Mouse (Mus musculus) hindbrain, embryonic 15.5 days (tissue): ENCODE measurements around the gene Dffb. TPM values are rescaled to one million over a fixed set of nuclear protein-coding genes. Genes with fewer than 3 reads are reported as not detected.

Experiments used
- ATAC-seq: fragments of 200-750 bp; cut with Nextera tagmentation; 2 replicates; pipeline ENCODE4 v1.8.0; 2017; ENCODE audit warnings: low read depth, moderate number of reproducible peaks, moderate TSS enrichment; ENCODE audit not compliant: low FRiP score
- H3K27ac ChIP-seq: fragments of 300-500 bp; sonication (generic); replicated peaks from 2 replicates; pipeline ENCODE4 v1.5.1; 2015; ENCODE audit warnings: mild to moderate bottlenecking, inconsistent platforms
- H3K27me3 ChIP-seq: fragments of 300-500 bp; sonication (generic); 2 replicates; pipeline ENCODE4 v1.6.1; 2015; ENCODE audit warnings: control low read depth, inconsistent platforms
- H3K36me3 ChIP-seq: fragments of 300-500 bp; sonication (generic); 2 replicates; pipeline ENCODE4 v1.6.1; 2015; ENCODE audit warnings: control low read depth, inconsistent platforms
- H3K4me1 ChIP-seq: fragments of 300-500 bp; sonication (generic); replicated peaks from 2 replicates; pipeline ENCODE4 v1.6.1; 2015; ENCODE audit warnings: control low read depth, inconsistent platforms
- H3K4me2 ChIP-seq: fragments of 300-500 bp; sonication (generic); 2 replicates; pipeline ENCODE4 v1.6.1; 2015; ENCODE audit warnings: moderate library complexity, mild to moderate bottlenecking, inconsistent platforms
- H3K4me3 ChIP-seq: fragments of 300-500 bp; sonication (generic); 2 replicates; pipeline ENCODE4 v1.5.1; 2015; ENCODE audit warnings: mild to moderate bottlenecking, inconsistent platforms
- H3K9ac ChIP-seq: fragments of 300-500 bp; sonication (generic); 2 replicates; pipeline ENCODE4 v1.6.1; 2015; ENCODE audit warnings: inconsistent platforms
- H3K9me3 ChIP-seq: fragments of 300-500 bp; sonication (generic); 2 replicates; pipeline ENCODE4 v1.6.1; 2016; ENCODE audit warnings: control low read depth, inconsistent platforms
- WGBS: fragments of 180-500 bp; shearing (Covaris S2); methylation state at CpG from one replicate; pipeline ENCODE4 v1.1.7; 2015; 5-methylcytosine and 5-hydroxymethylcytosine counted together
- polyA plus RNA-seq: library from polyadenylated mRNA; unstranded; fragments of >200 nt; fragmentation: Nextera tagmentation; extraction: Ambion mirVana; gene quantifications from 2 replicates; pipeline ENCODE4 v1.2.1, GENCODE M21; 2015

The Dffb gene
- polyA plus RNA-seq, 1 experiment from 2014 or later = 10.2 TPM

DNA sequence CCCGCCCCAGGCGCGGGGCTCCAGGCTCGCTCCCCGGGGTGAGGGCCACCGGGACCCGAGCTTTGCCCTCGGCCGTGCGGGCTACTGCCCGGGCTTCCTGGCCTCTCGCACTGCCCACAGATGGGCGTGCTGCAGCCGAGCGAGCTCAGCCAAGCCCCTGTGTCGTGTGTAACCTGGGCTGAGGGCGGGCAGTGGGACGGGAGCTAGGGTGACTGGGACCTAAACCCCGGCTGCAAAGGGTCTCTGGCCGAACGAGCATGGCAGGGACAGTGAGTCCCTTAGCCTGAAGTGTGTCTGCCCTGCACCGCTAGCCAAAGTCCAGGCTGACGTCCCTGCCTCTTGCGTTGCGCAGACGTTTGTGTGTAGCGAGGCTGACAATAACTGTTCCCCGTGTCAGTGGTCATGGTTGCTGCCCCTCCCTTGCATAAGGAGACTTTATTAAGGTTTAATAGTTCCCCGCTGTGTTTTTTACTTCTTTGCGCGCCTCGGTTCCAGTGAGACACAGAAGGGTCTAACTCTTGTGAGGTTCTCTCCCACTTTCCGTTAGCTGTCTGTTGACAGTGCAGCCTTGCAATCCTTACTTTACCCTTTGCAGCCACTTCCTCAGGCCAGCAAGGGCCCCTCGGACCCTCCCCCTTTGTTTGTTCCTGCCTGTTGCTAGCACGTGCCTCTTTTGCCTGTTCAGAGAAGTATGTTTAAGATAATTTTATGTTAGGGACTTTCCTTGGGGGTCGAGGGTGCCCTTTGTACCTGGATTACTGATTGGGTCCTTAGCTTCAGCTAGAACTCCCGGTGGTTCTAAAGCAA is 17.3 kb downstream of the Dffb start:
- Histone ChIP-seq H3K9ac (peak overlapping the region; percentile 89), H3K36me3 (peaks cover 29% of the 10 kb centered on the region), H3K4me1 (peaks cover 28% of the 10 kb centered on the region), H3K27ac (peak overlapping the region; percentile 89), H3K4me2 (peak overlapping the region; percentile 95), H3K4me3 (peak overlapping the region; percentile 88), H3K27me3 (no peaks in the 10 kb centered on the region), H3K9me3 (no peaks in the 10 kb centered on the region)
- peak; percentile 64 for ATAC-seq
- WGBS = under 1% methylated on average over 37 of the region's 37 CpGs

GRCm38 (mm10) chr4:153956569-153957405 is 18.1 kb downstream of the Dffb start, which contains the start of gene A430005L14Rik:
A430005L14Rik (plus strand) TSS chr4:153957237.
- 2% methylated on average over 66 of the region's 67 CpGs for WGBS
- ATAC-seq = peak; percentile 95
- H3K27me3 ChIP-seq = no peaks in the 10 kb centered on the region

DNA sequence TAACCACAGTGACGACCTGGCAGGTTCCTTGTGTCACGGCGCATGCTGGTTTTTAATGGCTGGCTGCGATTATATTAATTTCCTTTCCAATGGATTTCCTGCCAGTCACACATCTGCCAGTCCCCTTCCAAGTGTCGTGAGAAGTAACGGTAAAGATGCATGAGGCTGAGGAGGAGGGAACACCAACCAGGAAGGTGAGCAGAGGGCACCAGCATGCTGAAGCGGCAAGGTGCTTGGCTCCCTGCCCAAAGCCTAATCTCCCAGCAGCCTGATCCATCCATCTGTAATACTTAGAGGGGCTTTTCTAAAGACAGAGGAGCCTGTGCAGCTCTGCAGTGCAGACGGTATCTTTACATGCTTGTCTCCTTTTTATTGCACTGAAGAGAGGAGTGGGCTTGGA is 19.3 kb downstream of the Dffb start:
- Histone ChIP-seq H3K9me3 (no peaks in the 10 kb centered on the region), H3K27ac (peak overlapping the region; percentile 89; the same call in 1 of the 2 replicates)
- 56% methylated on average over 8 of the region's 8 CpGs for WGBS

More at GRCm38 (mm10) chr4:153956569-153957405, 18.1 kb downstream of the Dffb start, which contains the start of gene A430005L14Rik:
- Histone ChIP-seq H3K27ac (peak within 1 kb of the TSS; percentile 89), H3K36me3 (peaks cover 23% of the 10 kb centered on the region), H3K4me2 (peak within 1 kb of the TSS; percentile 95), H3K9me3 (no peaks in the 10 kb centered on the region), H3K9ac (peak within 1 kb of the TSS; percentile 89), H3K4me1 (peaks cover 29% of the 10 kb centered on the region), H3K4me3 (peak within 1 kb of the TSS; percentile 88)

DNA sequence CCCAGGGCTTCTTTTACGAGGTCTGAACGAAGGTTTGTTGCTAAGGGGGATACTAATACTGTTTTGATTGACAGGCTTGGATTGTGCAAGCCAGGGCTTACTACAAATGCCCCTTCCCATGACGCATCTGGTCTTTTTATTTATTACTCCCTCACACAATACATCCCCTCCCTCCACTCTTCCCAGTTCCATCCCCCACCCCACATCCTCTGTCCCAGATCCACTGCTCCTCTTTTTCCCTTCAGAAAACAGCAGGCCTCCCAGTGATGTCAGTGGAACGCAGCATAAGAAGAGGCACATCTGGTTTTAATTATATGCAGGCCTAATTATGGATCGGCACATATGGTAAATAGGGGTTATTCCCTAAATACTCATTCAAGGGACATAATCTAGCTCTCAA is 23.2 kb downstream of the Dffb start:
- Histone ChIP-seq H3K4me2 (no peak overlapping the region), H3K27me3 (peaks cover 2% of the 10 kb centered on the region; the same call in 1 of the 2 replicates), H3K4me1 (peaks cover 18% of the 10 kb centered on the region), H3K9me3 (no peaks in the 10 kb centered on the region), H3K36me3 (no peaks in the 10 kb centered on the region), H3K9ac (no peak overlapping the region), H3K27ac (no peak overlapping the region), H3K4me3 (no peak overlapping the region)
- no peak for ATAC-seq
- WGBS = 14% methylated on average over 5 of the region's 5 CpGs

More for the DNA sequence above, 19.3 kb downstream of the Dffb start:
- H3K4me3 ChIP-seq = no peak overlapping the region
- no peak overlapping the region for H3K9ac ChIP-seq
- no peak overlapping the region for H3K4me2 ChIP-seq
- peaks cover 34% of the 10 kb centered on the region for H3K4me1 ChIP-seq
- H3K36me3 ChIP-seq = peaks cover 13% of the 10 kb centered on the region
- no peaks in the 10 kb centered on the region for H3K27me3 ChIP-seq
- no peak for ATAC-seq

DNA sequence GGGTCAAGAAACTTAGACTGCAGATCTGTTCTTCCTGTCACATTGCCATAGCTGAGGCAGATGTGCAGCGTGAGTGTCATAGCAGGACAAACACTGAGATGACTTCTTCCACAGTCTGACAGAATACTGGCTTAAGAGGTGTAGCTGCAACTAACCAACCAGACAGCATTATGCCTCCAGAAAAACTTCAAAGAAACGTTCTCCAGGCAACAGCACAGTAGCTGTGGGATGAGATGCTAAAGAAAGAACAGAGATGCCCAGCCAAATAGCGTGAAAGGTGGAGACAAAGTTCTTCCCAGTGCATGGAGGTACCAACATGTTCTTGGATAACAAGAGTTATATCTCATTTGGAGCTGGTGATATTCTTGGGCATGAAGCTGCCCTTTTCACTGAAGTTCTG is 23.8 kb downstream of the Dffb start:
- no peak overlapping the region for H3K4me3 ChIP-seq
- H3K27me3 ChIP-seq = peaks cover 2% of the 10 kb centered on the region; the same call in 1 of the 2 replicates
- WGBS = 63% methylated on average over 3 of the region's 3 CpGs
- ATAC-seq = no peak
- peaks cover 13% of the 10 kb centered on the region for H3K4me1 ChIP-seq
- H3K36me3 ChIP-seq = no peaks in the 10 kb centered on the region
- H3K9me3 ChIP-seq = no peaks in the 10 kb centered on the region
- 0 out of 2 replicates have a peak overlapping the region, but pooled peaks have one; percentile 4 for H3K4me2 ChIP-seq
- no peak overlapping the region for H3K9ac ChIP-seq
- no peak overlapping the region for H3K27ac ChIP-seq

DNA sequence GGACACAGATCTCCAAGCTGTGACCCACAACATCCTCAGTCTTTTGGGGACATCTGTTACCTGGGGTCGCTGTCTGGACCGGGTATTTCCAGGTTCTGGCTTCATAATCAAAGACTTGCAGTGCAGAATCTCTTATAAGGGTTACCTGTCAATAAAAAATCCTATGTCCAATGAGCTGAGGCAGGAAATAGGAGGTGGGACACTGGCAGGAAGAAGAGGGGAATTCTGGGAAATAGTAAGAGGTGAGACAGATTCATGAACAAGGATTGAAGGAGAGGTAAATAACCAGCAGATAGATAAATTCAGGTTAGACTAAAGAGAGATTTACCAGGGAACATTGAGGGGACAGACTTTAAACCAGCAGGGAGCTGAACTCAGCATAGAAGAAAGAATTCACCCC is 24.6 kb downstream of the Dffb start:
- Histone ChIP-seq H3K9ac (no peak overlapping the region), H3K4me3 (no peak overlapping the region), H3K4me2 (0 out of 2 replicates have a peak overlapping the region, but pooled peaks have one; percentile 4), H3K4me1 (0 out of 2 replicates have a peak, but pooled peaks cover 7% of the 10 kb centered on the region), H3K27me3 (peaks cover 2% of the 10 kb centered on the region; the same call in 1 of the 2 replicates), H3K27ac (no peak overlapping the region), H3K9me3 (no peaks in the 10 kb centered on the region), H3K36me3 (no peaks in the 10 kb centered on the region)
- ATAC-seq = no peak
- 86% methylated on average over 2 of the region's 2 CpGs for WGBS

- no peaks in the 10 kb centered on the region for H3K36me3 ChIP-seq
- peaks cover 2% of the 10 kb centered on the region; the same call in 1 of the 2 replicates for H3K27me3 ChIP-seq
- no peak overlapping the region for H3K4me2 ChIP-seq
- no peak overlapping the region for H3K4me3 ChIP-seq
- H3K9me3 ChIP-seq = no peaks in the 10 kb centered on the region
- ATAC-seq = no peak
- no peak overlapping the region for H3K9ac ChIP-seq
- H3K27ac ChIP-seq = no peak overlapping the region
- 80% methylated on average over 6 of the region's 6 CpGs for WGBS
- peaks cover 8% of the 10 kb centered on the region for H3K4me1 ChIP-seq
Observed at GRCm38 (mm10) chr4:153945741-153946140, 29.2 kb downstream of the Dffb start.

GRCm38 (mm10) chr4:153944261-153944660 is 30.7 kb downstream of the Dffb start:
- H3K27me3 ChIP-seq = 0 out of 2 replicates have a peak, but pooled peaks cover 2% of the 10 kb centered on the region
- WGBS = 54% methylated on average over 6 of the region's 6 CpGs
- no peak for ATAC-seq

DNA sequence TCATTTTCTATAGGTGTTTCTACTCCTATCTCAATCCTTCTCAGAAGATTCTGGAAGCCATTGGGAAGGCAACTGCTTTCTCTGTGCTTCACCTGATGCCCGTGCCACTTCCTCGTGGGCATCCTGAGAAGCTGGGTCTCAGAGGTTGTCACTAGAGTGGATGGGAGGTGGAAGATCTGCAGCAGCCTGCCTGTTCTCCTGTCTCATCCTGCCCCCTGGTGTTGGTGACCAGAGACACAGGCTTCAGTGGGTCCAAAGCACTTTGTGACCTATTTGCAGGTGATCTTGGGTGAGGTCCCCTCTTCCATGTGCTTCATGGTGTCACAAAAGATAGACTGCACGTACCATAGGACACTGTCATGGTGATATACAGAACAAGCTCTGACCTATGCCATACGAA is 31.7 kb downstream of the Dffb start:
- Histone ChIP-seq H3K4me3 (no peak overlapping the region), H3K27ac (no peak overlapping the region), H3K36me3 (no peaks in the 10 kb centered on the region), H3K9me3 (no peaks in the 10 kb centered on the region), H3K27me3 (no peaks in the 10 kb centered on the region), H3K4me1 (peaks cover 8% of the 10 kb centered on the region), H3K4me2 (no peak overlapping the region), H3K9ac (no peak overlapping the region)
- peak; percentile 62; the same call in 1 of the 2 replicates for ATAC-seq
- 50% methylated on average over 4 of the region's 4 CpGs for WGBS

More at GRCm38 (mm10) chr4:153944261-153944660, 30.7 kb downstream of the Dffb start:
- H3K27ac ChIP-seq = no peak overlapping the region
- H3K4me3 ChIP-seq = no peak overlapping the region
- no peaks in the 10 kb centered on the region for H3K36me3 ChIP-seq
- H3K9ac ChIP-seq = no peak overlapping the region
- H3K9me3 ChIP-seq = no peaks in the 10 kb centered on the region
- peaks cover 8% of the 10 kb centered on the region for H3K4me1 ChIP-seq
- H3K4me2 ChIP-seq = no peak overlapping the region

GRCm38 (mm10) chr4:153929921-153930320 is 45.0 kb downstream of the Dffb start:
- Histone ChIP-seq H3K4me2 (no peak overlapping the region), H3K9ac (no peak overlapping the region), H3K4me3 (no peak overlapping the region), H3K27ac (no peak overlapping the region), H3K36me3 (no peaks in the 10 kb centered on the region), H3K9me3 (no peaks in the 10 kb centered on the region), H3K27me3 (0 out of 2 replicates have a peak, but pooled peaks cover 2% of the 10 kb centered on the region), H3K4me1 (no peaks in the 10 kb centered on the region)
- ATAC-seq = no peak; the same call in 1 of the 2 replicates
- 51% methylated on average over 4 of the region's 4 CpGs for WGBS

DNA sequence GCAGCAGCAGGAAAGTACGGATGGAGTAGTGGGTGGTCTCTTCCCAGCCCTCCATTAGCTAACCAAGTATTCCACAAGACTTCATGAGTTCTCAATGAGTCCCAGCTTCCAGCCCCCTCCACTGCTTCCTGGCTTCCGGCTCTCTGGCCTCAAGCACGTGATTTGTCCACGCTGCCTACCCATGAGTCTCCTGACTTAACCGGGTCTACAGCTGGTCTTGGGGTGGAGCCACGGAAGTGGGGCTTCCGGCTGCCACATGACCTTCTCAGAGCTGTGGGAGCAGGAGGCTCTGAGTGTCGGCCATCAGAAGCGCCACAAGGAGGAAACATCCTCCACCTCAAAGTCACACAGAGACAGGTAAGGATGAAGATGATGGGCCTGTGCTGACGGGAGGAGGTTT is 45.5 kb downstream of the Dffb start:
- no peaks in the 10 kb centered on the region for H3K36me3 ChIP-seq
- H3K4me2 ChIP-seq = no peak overlapping the region
- no peaks in the 10 kb centered on the region for H3K4me1 ChIP-seq
- WGBS = 69% methylated on average over 10 of the region's 10 CpGs
- no peak overlapping the region for H3K4me3 ChIP-seq
- H3K9me3 ChIP-seq = no peaks in the 10 kb centered on the region
- H3K27ac ChIP-seq = no peak overlapping the region
- no peak for ATAC-seq
- no peak overlapping the region for H3K9ac ChIP-seq
- 0 out of 2 replicates have a peak, but pooled peaks cover 2% of the 10 kb centered on the region for H3K27me3 ChIP-seq
